Mouse (Mus musculus): ENCODE results near the gene Gm10229. TPM values are rescaled to one million over a fixed set of nuclear protein-coding genes. Genes with fewer than 3 reads are reported as not detected.
"Not testable (repeated sequence)": the region's sequence is repeated elsewhere in the genome, so short reads cannot be mapped to it uniquely, and the experiment has no call there.

Gm10229 gene
- total RNA-seq (2021), result not detected
- long read RNA-seq, experiment 1, result 0 reads
- long read RNA-seq, experiment 2, result 0 reads

GRCm38 (mm10) chr16:89014984-89015383 is at the start of gene Gm10229:
Gene Gm10229, plus strand, starts transcription at chr16:89015284.
- DNase-seq (ENCODE audit: low spot score in 2 of 2), result not testable (repeated sequence)

DNA sequence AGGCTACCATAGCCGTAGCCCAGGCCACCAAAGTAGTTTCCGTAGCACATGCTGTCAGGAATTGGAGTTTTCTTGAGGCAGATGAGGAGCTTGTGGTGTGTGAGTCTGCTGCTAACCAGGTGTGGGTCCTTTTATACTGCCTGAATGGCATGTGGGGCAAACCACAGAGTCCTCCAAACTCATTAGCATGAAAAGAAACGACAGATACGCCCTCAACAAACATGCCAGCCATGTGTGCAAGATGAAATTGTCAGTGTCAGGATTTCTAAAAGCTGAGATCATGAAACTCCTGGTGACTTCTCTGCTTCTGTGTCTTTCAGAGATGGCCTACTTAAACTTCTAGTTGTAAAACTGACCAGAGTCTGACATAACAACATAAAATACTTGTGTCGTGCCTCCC is 4.4 kb upstream of the Gm10229 start, which contains the start of gene Krtap22-2:
Krtap22-2 (minus strand) TSS at position 101 of the 400 bp plus-strand sequence.
- DNase-seq (ENCODE audit: low spot score in 2 of 2), result no peak

- DNase-seq (ENCODE audit: low spot score in 2 of 2), result no peak
Measured at GRCm38 (mm10) chr16:89013973-89014372, 1.1 kb upstream of the Gm10229 start.

DNA sequence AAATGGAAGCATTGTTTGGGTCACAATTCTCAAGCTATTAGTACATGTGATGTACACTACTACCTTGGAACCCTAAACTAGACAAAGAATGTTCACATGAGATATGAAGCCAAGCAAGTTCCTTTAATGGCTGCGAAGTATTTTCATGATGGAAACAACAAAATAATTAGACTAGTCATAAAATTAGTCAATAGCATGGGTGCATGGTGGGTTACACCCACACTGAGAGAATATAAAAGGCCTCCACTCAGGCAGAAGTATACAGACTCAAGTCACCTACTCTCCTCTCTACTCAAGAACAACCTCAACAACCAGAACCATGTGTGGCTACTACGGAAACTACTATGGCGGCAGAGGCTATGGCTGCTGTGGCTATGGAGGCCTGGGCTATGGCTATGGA is 16.3 kb downstream of the Gm10229 start, which contains the start of gene Krtap6-1:
Krtap6-1 (plus strand) TSS at position 301 of the 400 bp plus-strand sequence.
- DNase-seq (ENCODE audit: low spot score in 2 of 2), result not testable (repeated sequence)

- DNase-seq (ENCODE audit: low spot score in 2 of 2), result not testable (repeated sequence)
Measured at GRCm38 (mm10) chr16:89041372-89041771, 26.3 kb downstream of the Gm10229 start, which contains the start of gene Gm10228. Gene Gm10228, minus strand, starts transcription at chr16:89041472.

DNA sequence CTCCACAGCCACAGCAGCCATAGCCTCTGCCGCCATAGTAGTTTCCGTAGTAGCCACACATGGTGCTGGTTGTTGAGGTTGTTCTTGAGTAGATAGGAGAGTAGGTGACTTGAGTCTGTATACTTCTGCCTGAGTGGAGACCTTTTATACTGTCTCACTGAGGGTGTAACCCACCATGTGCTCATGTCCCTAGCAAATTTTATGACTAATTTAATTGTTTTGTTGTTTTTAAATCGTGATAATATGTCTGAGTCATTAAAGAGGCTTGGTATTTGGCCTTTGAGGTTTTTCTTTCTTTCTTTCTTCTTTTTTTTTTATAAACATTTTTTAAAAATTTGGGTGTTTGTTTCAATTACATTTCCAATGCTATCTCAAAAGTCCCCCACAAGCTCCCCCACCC is 32.7 kb downstream of the Gm10229 start, which contains the start of gene Krtap6-5:
Krtap6-5 (minus strand) TSS at position 101 of the 400 bp plus-strand sequence.
- DNase-seq (ENCODE audit: low spot score in 2 of 2), result no peak

- DNase-seq (ENCODE audit: low spot score in 2 of 2), result not testable (repeated sequence)
Measured at GRCm38 (mm10) chr16:89063902-89064301, 48.8 kb downstream of the Gm10229 start, which contains the start of gene 1110025L11Rik. Gene 1110025L11Rik, minus strand, starts transcription at chr16:89064002.

Other genes with a start within 250 kb of the Gm10229 start
- not detected for gene 2310057N15Rik, start 241.1 kb upstream of the Gm10229 start, total RNA-seq (2021)
- not detected for gene Gm5965, start 237.4 kb upstream of the Gm10229 start, total RNA-seq (2021)
- not detected for gene Gm20741, start 203.1 kb upstream of the Gm10229 start, total RNA-seq (2021)
- not detected for gene Krtap15, start 195.1 kb upstream of the Gm10229 start, total RNA-seq (2021)
- gene Krtap14, start 189.1 kb upstream of the Gm10229 start, total RNA-seq (2021), result not detected
- not detected for gene Krtap19-1, start 145.9 kb upstream of the Gm10229 start, total RNA-seq (2021)
- gene Krtap19-2, start 141.0 kb upstream of the Gm10229 start, total RNA-seq (2021), result not detected
- not detected for gene Krtap19-3, start 137.2 kb upstream of the Gm10229 start, total RNA-seq (2021)
- not detected for gene Krtap19-4, start 130.2 kb upstream of the Gm10229 start, total RNA-seq (2021)
- gene Krtap19-5, start 118.8 kb upstream of the Gm10229 start, total RNA-seq (2021), result not detected
- not detected for gene Krtap19-9b, start 83.0 kb upstream of the Gm10229 start, total RNA-seq (2021)
- gene Krtap16-3, start 52.4 kb upstream of the Gm10229 start, total RNA-seq (2021), result not detected
- gene Krtap22-2, start 4.5 kb upstream of the Gm10229 start, total RNA-seq (2021), result not detected
- not detected for gene Krtap6-1, start 16.4 kb downstream of the Gm10229 start, total RNA-seq (2021)
- not detected for gene Gm10228, start 26.2 kb downstream of the Gm10229 start, total RNA-seq (2021)
- not detected for gene Krtap6-5, start 32.6 kb downstream of the Gm10229 start, total RNA-seq (2021)
- not detected for gene 1110025L11Rik, start 48.7 kb downstream of the Gm10229 start, total RNA-seq (2021)
- gene Krtap6-3, start 68.7 kb downstream of the Gm10229 start, total RNA-seq (2021), result not detected
- not detected for gene Gm6358, start 125.6 kb downstream of the Gm10229 start, total RNA-seq (2021)
- not detected for gene Gm10061, start 135.8 kb downstream of the Gm10229 start, total RNA-seq (2021)
- not detected for gene Gm9789, start 142.7 kb downstream of the Gm10229 start, total RNA-seq (2021)
- gene Gm7735, start 154.2 kb downstream of the Gm10229 start, total RNA-seq (2021), result not detected
- not detected for gene 1110057P08Rik, start 159.5 kb downstream of the Gm10229 start, total RNA-seq (2021)
- not detected for gene Krtap20-2, start 190.6 kb downstream of the Gm10229 start, total RNA-seq (2021)

All from adrenal gland, postnatal 4 days (tissue).